In genomic region chr2:52677589-52677988, GRCm38 (mm10) we compare ENCODE assay signal across 18 mouse cellular contexts. TPM values are rescaled to one million over a fixed set of nuclear protein-coding genes. Genes with fewer than 3 reads are reported as not detected.
"Had no signal": no experiment of that assay in that cellular context is flagged by ENCODE, and none has a peak within 500 bp of the region (broad histone marks: within the 10 kb centered on the region; RNA-seq: fewer than 3 reads in every experiment).

No protein-coding gene starts in this region.

- DNase-seq: lung, adult 2 months; lung, postnatal 10 days; lung, postnatal 36 days; right cerebral cortex, postnatal 25 days; spleen, adult 18-20 months; thymus, adult 18-20 months; thymus, postnatal 14 days; thymus, postnatal 36 days had no signal

- H3K9me3 ChIP-seq: limb, embryonic 15.5 days; lung, embryonic 15.5 days; midbrain, embryonic 12.5 days; neural tube, embryonic 13.5 days; neural tube, embryonic 15.5 days had no signal

- H3K27ac ChIP-seq: limb, embryonic 15.5 days; liver, embryonic 14.5 days; lung, embryonic 15.5 days; macrophage; midbrain, embryonic 12.5 days; neural tube, embryonic 13.5 days; neural tube, embryonic 15.5 days had no signal

- H3K9ac ChIP-seq: limb, embryonic 15.5 days; liver, embryonic 14.5 days; lung, embryonic 15.5 days; midbrain, embryonic 12.5 days; neural tube, embryonic 15.5 days had no signal

- H3K4me3 ChIP-seq: limb, embryonic 15.5 days; lung, embryonic 15.5 days; megakaryocyte, embryonic 14.5 days had no signal

- H3K36me3 ChIP-seq: limb, embryonic 15.5 days; lung, embryonic 15.5 days; midbrain, embryonic 12.5 days; neural tube, embryonic 13.5 days; neural tube, embryonic 15.5 days had no signal

RNA-seq across cellular contexts. Expression of gene Cacnb4, which starts 1.0 kb away (rescaled TPM):
- total RNA-seq: megakaryocyte progenitor cell, adult 5-6 weeks; monocyte, adult 5-6 weeks had no signal
